Mouse (Mus musculus): ENCODE measurements around the gene Klhl10. TPM values are rescaled to one million over a fixed set of nuclear protein-coding genes. Genes with fewer than 3 reads are reported as not detected.

Gene Klhl10
- polyA plus RNA-seq, 1 experiment from 2014 or later = 1.1 TPM

DNA sequence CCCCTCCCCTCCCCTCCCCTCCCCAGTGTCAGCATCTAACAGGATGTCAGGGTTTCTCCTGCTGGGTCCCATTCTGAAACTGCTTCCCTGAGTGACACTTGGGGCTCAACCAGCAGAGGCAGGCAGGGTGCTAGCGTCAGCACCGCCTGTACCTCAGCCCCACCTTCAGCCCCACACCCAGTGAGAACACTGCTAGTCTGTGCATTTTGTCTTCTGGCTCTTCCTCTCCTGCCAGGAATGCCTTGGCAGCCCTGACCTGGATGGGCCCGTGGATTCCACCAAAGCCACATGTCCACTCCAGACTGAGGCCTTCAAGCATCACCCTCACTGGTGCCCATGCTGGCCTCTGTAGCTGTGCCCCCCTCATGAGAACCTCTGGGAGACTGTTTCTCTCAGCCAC lies 32.0 kb upstream of the Klhl10 start:
- Histone ChIP-seq H3K4me2 (no peak overlapping the region), H3K4me1 (peaks cover 41% of the 10 kb centered on the region), H3K9ac (0 out of 2 replicates have a peak overlapping the region, but pooled peaks have one; percentile 36), H3K36me3 (peaks cover 29% of the 10 kb centered on the region), H3K27ac (no peak overlapping the region), H3K9me3 (no peaks in the 10 kb centered on the region), H3K27me3 (no peaks in the 10 kb centered on the region), H3K4me3 (no peak overlapping the region)
- no peak for ATAC-seq (ENCODE audit: insufficient number of reproducible peaks, insufficient read depth, low FRiP score, low TSS enrichment, low read depth)
- WGBS = 78% methylated on average over 3 of the region's 3 CpGs

DNA sequence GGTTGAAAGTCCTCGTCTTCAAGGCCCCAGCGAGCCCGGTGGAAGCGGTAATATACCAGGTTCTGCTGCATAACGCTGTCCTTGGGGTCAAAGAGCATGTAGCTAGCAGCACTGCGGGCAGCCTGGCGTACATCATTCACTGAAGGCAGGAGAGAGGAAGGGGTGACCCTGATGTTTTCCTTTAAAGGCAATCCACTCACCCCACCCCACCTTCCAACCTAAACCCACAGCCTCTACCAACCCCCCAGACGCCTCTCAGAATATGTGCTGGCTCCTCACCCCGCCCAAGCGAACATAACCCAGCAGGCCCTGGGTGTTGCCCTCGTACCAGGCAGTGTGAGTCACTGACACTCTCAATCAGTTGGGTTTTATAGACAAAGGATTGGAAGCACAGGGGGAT lies 30.0 kb upstream of the Klhl10 start:
- WGBS = 78% methylated on average over 11 of the region's 11 CpGs
- Histone ChIP-seq H3K27ac (peak overlapping the region; percentile 39; the same call in 1 of the 2 replicates), H3K9ac (peak overlapping the region; percentile 88; the same call in 1 of the 2 replicates), H3K9me3 (no peaks in the 10 kb centered on the region), H3K27me3 (no peaks in the 10 kb centered on the region), H3K36me3 (peaks cover 29% of the 10 kb centered on the region), H3K4me2 (peak overlapping the region; percentile 80), H3K4me3 (peak overlapping the region; percentile 77; the same call in 1 of the 2 replicates), H3K4me1 (peaks cover 46% of the 10 kb centered on the region)
- no peak for ATAC-seq (ENCODE audit: insufficient number of reproducible peaks, insufficient read depth, low FRiP score, low TSS enrichment, low read depth)

DNA sequence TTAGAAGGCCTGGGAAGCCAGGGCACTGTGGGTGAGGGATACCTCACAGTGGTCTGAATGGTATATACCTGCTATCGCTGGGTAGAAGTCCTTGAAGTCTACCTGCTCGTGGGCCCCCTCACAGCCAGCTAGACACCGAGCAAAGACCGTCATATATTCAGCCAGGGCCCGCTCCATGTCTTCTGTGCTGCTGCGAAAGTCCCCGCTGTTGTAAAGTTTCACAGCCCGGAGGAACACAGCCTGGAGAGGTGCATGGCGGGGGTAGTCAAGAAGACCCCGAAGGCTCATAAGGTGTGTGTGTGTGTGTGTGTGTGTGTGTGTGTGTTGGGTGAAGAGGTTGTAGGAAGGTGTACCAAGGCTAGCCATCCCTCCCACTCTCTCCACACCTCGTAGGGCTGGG lies 28.2 kb upstream of the Klhl10 start:
- Histone ChIP-seq H3K4me2 (peak overlapping the region; percentile 80), H3K9ac (peak overlapping the region; percentile 88), H3K4me1 (peaks cover 49% of the 10 kb centered on the region), H3K36me3 (peaks cover 24% of the 10 kb centered on the region), H3K9me3 (no peaks in the 10 kb centered on the region), H3K27me3 (no peaks in the 10 kb centered on the region), H3K27ac (no peak overlapping the region), H3K4me3 (peak overlapping the region; percentile 77)
- 68% methylated on average over 11 of the region's 11 CpGs for WGBS
- ATAC-seq (ENCODE audit: insufficient number of reproducible peaks, insufficient read depth, low FRiP score, low TSS enrichment, low read depth) = no peak

DNA sequence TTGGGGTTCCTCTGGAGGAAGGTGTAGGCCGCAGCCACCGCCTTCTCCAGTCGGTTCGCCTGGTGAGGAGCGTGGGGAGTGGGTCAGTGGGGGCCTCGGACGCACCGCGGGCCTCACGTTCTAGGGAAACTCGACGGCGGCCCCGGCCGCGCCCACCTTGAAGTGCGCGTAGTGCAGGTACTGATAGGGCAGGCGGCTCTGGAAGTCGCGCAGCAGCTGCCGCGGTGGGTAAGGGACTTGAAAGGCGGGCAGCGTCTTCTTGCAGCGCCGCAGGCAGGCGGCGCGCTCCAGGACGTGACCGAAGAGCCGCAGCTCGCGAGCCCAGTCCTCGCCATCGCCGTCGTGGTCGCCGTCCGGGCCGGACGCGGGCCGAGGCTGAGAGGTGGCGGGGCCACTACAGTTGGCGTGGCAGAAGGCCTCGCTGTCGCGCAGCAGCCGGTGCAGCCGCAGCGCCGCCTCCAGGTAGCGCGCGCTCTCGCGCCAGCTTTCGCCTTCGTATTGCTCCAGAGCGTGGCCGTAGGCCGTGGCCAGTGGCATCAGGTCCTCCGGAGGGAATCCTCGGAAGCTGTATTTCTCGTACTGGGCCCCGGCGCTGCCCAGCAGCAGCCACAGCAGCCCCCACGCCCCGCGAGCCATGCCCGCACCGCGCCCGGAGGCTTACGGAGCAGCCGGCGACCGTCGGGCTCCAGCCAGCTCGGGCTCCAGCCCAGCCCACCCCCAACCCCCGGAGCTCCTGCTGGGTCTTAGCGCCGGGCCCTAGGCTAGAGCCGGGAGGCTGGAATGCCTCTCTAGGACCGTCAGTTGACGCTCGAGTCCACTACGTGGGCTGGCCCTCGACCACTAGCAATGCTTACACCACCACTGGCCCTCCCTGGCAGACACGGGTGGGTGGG lies 27.4 kb upstream of the Klhl10 start, which contains the start of gene P3h4:
Gene P3h4 (minus strand): TSS at position 816 of the 893 bp plus-strand sequence.
- peaks cover 49% of the 10 kb centered on the region for H3K4me1 ChIP-seq
- 1% methylated on average over 83 of the region's 93 CpGs for WGBS
- peak within 1 kb of the TSS; percentile 94 for H3K27ac ChIP-seq
- no peaks in the 10 kb centered on the region for H3K9me3 ChIP-seq
- ATAC-seq (ENCODE audit: insufficient number of reproducible peaks, insufficient read depth, low FRiP score, low TSS enrichment, low read depth) = peak; percentile 90
- peak within 1 kb of the TSS; percentile 77 for H3K4me3 ChIP-seq
- H3K27me3 ChIP-seq = no peaks in the 10 kb centered on the region
- peaks cover 20% of the 10 kb centered on the region for H3K36me3 ChIP-seq
- H3K4me2 ChIP-seq = peak within 1 kb of the TSS; percentile 80
- peak within 1 kb of the TSS; percentile 88 for H3K9ac ChIP-seq

DNA sequence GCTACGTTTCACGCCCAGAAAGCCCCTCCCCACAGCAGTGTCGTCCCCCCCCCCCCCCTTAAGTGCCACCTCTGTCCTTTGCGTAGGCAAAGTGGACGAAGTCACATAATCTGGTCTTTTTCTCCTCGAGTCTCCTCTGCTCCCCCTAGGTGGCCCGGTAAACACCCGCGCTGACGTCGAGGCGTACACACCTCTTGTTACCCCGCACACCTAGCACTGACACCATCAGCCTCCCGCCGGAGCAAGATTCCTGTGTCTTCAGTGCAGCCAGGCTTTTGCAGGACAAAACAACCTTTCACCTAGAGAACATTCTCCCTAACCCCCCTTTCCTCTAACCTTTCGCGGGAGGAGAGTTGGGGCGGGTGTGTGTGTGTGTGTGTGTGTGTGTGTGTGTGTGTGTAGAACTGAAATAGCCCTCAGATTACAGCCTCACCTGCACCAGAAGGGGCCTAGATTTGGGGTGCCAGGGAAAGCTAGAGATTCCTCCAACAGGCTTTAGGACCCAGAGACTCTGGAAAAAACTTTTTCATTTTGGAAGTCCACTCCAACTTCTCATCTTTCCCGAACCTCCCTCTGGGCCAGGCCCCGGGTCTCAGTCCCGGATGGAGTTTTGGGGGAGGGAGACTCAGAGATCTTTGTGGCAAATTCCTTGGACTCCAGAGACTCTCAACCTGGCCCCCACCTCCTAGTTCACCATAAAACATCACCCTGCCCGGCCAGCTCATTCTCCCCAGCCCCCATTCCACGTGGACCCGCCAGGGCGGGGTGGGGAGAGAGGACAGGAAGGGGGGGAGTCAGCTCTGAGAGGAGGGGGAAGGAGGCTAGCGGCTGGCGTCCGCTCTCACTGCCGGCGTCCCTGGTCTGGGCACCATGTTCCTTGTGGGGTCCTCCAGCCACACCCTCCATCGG lies 26.5 kb upstream of the Klhl10 start, which contains the start of gene Fkbp10:
Gene Fkbp10 (plus strand): TSS at position 784 of the 909 bp plus-strand sequence.
- H3K36me3 ChIP-seq = peaks cover 14% of the 10 kb centered on the region
- ATAC-seq (ENCODE audit: insufficient number of reproducible peaks, insufficient read depth, low FRiP score, low TSS enrichment, low read depth) = peak; percentile 60
- no peaks in the 10 kb centered on the region for H3K9me3 ChIP-seq
- H3K27ac ChIP-seq = peak within 1 kb of the TSS; percentile 94
- no peaks in the 10 kb centered on the region for H3K27me3 ChIP-seq
- H3K4me2 ChIP-seq = peak within 1 kb of the TSS; percentile 80
- H3K4me3 ChIP-seq = peak within 1 kb of the TSS; percentile 77
- WGBS = under 1% methylated on average over 29 of the region's 31 CpGs
- peaks cover 49% of the 10 kb centered on the region for H3K4me1 ChIP-seq
- peak within 1 kb of the TSS; percentile 88 for H3K9ac ChIP-seq

DNA sequence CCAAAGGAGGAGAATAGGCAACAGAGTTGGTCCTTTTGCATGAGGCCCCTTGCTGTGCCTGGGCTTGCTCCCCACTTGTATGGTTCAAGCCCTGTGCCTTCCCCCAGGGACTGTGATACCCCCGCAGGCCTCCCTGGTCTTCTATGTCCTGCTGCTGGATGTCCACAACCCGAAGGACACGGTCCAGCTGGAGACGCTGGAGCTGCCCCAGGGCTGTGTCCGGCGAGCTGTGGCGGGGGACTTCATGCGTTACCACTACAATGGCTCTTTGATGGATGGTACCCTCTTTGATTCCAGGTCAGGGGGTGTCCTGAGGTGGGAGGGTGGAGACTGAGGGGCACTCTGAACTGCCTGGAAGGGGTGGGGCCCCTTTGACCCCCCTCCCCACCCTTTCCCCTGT lies 20.2 kb upstream of the Klhl10 start:
- H3K27me3 ChIP-seq = no peaks in the 10 kb centered on the region
- no peak overlapping the region for H3K4me2 ChIP-seq
- H3K27ac ChIP-seq = no peak overlapping the region
- H3K4me3 ChIP-seq = no peak overlapping the region
- no peak for ATAC-seq (ENCODE audit: insufficient number of reproducible peaks, insufficient read depth, low FRiP score, low TSS enrichment, low read depth)
- peaks cover 64% of the 10 kb centered on the region for H3K36me3 ChIP-seq
- H3K9me3 ChIP-seq = no peaks in the 10 kb centered on the region
- peaks cover 15% of the 10 kb centered on the region for H3K4me1 ChIP-seq
- 49% methylated on average over 8 of the region's 8 CpGs for WGBS
- H3K9ac ChIP-seq = no peak overlapping the region; the same call in 1 of the 2 replicates

DNA sequence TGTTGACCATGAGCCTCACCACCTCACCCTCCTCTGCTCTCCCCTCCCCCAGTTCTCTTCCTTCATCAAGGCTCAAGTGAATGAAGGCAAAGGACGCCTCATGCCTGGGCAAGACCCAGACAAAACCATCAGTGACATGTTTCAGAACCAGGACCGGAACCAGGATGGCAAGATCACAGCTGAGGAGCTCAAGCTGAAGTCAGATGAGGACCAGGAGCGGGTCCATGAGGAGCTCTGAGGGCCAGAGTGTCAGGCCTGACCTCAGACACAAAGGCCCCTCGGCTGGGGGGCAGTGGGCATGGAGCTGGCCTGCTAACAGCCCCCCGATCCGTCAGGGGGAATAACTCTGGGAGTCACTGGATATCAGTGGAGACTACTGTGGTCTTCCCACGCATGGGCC lies 17.9 kb upstream of the Klhl10 start:
- ATAC-seq (ENCODE audit: insufficient number of reproducible peaks, insufficient read depth, low FRiP score, low TSS enrichment, low read depth) = no peak
- H3K4me3 ChIP-seq = no peak overlapping the region
- H3K27me3 ChIP-seq = no peaks in the 10 kb centered on the region
- no peak overlapping the region for H3K27ac ChIP-seq
- no peak overlapping the region for H3K4me2 ChIP-seq
- 91% methylated on average over 7 of the region's 7 CpGs for WGBS
- H3K36me3 ChIP-seq = peaks cover 74% of the 10 kb centered on the region
- H3K4me1 ChIP-seq = peaks cover 5% of the 10 kb centered on the region; the same call in 1 of the 2 replicates
- no peaks in the 10 kb centered on the region for H3K9me3 ChIP-seq
- no peak overlapping the region for H3K9ac ChIP-seq

DNA sequence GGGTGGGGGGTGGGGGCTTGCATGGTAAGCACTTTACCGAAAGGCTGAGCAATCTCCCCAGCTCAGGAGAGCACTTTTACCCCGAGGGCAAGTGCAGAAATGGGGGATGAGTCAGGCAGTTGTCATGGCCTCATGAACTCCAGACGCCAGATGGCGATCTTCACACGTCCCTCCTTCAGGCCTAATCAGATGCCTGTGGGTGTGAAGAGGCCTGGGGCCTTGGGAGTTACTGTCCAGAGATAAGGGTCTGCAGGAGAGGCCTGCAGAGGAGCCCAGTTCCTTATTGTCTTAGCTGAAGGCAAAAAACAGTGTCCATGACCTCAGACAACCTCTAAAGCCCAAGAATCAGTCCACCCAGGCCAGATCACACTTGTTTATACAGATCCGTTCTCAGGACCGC lies 15.9 kb upstream of the Klhl10 start:
- 34% methylated on average over 7 of the region's 7 CpGs for WGBS
- Histone ChIP-seq H3K9ac (no peak overlapping the region), H3K4me1 (peaks cover 3% of the 10 kb centered on the region; the same call in 1 of the 2 replicates), H3K4me3 (no peak overlapping the region), H3K9me3 (no peaks in the 10 kb centered on the region), H3K4me2 (no peak overlapping the region), H3K36me3 (peaks cover 82% of the 10 kb centered on the region), H3K27me3 (no peaks in the 10 kb centered on the region), H3K27ac (peak overlapping the region; percentile 11; the same call in 1 of the 2 replicates)
- no peak for ATAC-seq (ENCODE audit: insufficient number of reproducible peaks, insufficient read depth, low FRiP score, low TSS enrichment, low read depth)

DNA sequence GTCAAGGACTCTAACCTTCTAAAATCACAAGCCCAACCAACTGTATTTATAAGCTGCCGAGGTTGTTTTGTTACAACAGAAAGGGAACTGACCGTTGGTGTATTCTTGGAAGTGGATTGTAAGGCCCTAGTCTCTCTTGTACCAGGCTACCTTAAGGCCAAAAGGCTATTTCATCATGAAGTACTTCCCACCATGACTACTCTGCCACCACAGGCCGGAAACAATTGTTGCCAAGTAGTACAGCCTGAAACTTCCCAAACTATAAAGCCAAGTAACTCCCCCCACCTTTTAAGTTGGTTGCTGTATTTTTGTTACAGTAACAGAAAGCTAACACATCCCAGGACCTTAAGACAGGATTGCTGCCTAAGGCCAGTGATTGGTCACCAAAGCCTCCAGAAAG lies 14.9 kb upstream of the Klhl10 start:
- WGBS = 87% methylated on average over 3 of the region's 3 CpGs
- Histone ChIP-seq H3K27me3 (no peaks in the 10 kb centered on the region), H3K36me3 (peaks cover 81% of the 10 kb centered on the region), H3K9ac (no peak overlapping the region), H3K4me3 (no peak overlapping the region), H3K9me3 (no peaks in the 10 kb centered on the region), H3K27ac (no peak overlapping the region), H3K4me1 (no peaks in the 10 kb centered on the region), H3K4me2 (no peak overlapping the region)
- ATAC-seq (ENCODE audit: insufficient number of reproducible peaks, insufficient read depth, low FRiP score, low TSS enrichment, low read depth) = no peak

DNA sequence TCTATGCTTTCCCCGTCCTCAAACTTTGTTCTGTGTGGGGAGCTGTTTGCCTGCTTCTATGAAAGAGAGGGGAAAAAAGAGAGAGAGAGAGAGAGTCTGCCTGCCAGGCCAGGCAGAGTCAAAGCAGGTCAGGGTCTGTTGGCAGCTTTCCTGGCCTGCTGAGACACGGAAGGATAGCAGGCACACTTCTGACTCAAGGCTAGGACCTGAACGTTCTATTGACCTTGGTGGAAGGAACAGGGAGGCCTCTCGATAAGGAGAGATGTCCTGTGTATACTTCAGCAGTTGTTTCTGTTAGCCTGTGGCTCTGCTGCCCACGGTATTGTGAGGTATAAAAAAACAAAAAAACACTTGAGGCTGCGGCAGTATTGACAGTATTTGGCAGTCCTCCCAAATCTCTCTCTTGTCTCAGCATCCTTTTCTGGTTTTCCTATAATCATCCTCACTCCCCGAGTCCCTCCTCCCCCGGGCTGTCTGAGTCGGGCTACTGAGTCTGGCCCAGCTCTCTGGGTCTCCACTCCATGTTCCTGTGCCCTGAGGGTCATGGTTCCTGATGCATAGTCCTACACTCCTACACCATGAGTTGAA lies 13.0 kb upstream of the Klhl10 start:
- WGBS = 72% methylated on average over 9 of the region's 9 CpGs
- no peaks in the 10 kb centered on the region for H3K27me3 ChIP-seq
- no peak overlapping the region for H3K9ac ChIP-seq
- H3K4me2 ChIP-seq = no peak overlapping the region
- H3K27ac ChIP-seq = no peak overlapping the region
- no peaks in the 10 kb centered on the region for H3K4me1 ChIP-seq
- no peak for ATAC-seq (ENCODE audit: insufficient number of reproducible peaks, insufficient read depth, low FRiP score, low TSS enrichment, low read depth)
- H3K36me3 ChIP-seq = peaks cover 78% of the 10 kb centered on the region
- no peaks in the 10 kb centered on the region for H3K9me3 ChIP-seq
- no peak overlapping the region for H3K4me3 ChIP-seq

DNA sequence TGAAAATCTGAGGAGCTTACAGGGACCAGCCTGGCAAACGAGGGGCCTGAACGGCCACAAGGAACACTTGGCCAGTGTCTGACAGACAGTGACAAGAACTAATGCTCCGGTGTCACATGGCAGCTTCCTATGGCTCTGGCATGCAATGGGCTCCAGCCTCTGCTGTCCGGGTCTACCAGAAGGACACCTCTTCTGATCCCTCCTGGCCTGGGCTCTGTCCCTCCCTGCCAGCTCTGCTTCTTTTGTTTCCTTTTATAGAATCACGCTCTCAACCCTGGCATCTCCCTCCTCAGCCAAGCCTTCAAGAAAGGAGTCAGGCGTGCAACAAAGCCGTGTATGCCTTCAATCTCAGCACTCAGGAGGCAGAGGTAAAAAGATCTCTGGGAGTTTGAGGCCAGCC lies 11.7 kb upstream of the Klhl10 start:
- WGBS = 90% methylated on average over 7 of the region's 7 CpGs
- H3K36me3 ChIP-seq = peaks cover 75% of the 10 kb centered on the region
- H3K4me1 ChIP-seq = no peaks in the 10 kb centered on the region
- no peak overlapping the region for H3K27ac ChIP-seq
- no peak overlapping the region for H3K9ac ChIP-seq
- no peak overlapping the region for H3K4me3 ChIP-seq
- H3K9me3 ChIP-seq = no peaks in the 10 kb centered on the region
- no peak for ATAC-seq (ENCODE audit: insufficient number of reproducible peaks, insufficient read depth, low FRiP score, low TSS enrichment, low read depth)
- no peak overlapping the region for H3K4me2 ChIP-seq
- H3K27me3 ChIP-seq = no peaks in the 10 kb centered on the region

All from embryonic facial prominence, embryonic 13.5 days (tissue).